Mouse (Mus musculus): ENCODE data around the gene Ugt1a6a. TPM values are rescaled to one million over a fixed set of nuclear protein-coding genes. Genes with fewer than 3 reads are reported as not detected.

Gene Ugt1a6a
- total RNA-seq, 2 experiments from 2014 or later = 3.8 to 5.7 TPM

GRCm38 (mm10) chr1:88238771-88239170 is 104.2 kb downstream of the Ugt1a6a start:
- intact Hi-C loops (cut with DNase I) = no loop called here
- DNase-seq = no peak

- intact Hi-C loops (cut with DNase I) = no loop called here
- no peak for DNase-seq
These were observed 105.5 kb downstream of the Ugt1a6a start for GRCm38 (mm10) chr1:88240072-88240471.

DNA sequence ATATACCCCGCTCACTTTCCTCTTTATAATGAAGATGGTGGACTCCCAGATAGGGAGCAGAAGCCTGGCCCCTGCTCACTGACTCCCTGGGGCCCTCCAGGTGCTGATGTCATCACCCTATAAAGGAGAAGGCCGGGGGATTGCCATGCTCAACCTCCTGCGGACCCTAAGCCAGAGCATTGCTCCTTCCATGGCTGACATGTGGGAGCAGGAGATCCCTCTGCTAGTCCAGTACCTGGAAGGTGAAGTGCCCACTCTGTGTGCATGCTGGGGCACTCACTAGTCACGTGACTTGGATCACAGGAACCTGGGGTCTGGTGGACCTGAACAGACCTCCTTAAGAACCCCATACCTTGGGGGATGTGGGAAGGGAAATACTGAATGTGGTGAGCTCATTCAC is 106.0 kb downstream of the Ugt1a6a start:
- intact Hi-C loops (cut with DNase I) = no loop called here
- no peak for DNase-seq

DNA sequence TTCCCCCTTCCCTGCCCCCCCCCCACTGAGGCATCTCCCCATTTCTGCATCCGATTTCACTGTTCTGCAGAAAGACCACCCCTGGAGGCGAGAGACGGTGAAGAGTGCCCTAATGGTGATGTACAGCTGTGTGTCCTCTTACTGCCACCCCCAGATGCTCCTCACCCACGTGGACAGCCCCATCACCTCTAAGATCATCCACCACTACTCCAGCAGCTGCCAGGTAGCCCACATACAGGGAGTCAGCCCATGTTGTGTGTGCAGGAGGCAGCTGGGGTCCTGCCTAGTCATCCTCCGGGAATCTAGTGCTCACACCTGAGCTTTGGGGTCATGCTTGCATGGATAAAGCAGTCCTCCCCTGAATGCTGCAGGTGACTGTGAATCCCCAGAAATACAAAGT is 109.3 kb downstream of the Ugt1a6a start:
- DNase-seq = no peak

GRCm38 (mm10) chr1:88245881-88246280 is 111.3 kb downstream of the Ugt1a6a start:
- intact Hi-C loops (cut with DNase I) = no loop called here
- DNase-seq = no peak

More for the DNA sequence above, 109.3 kb downstream of the Ugt1a6a start:
- intact Hi-C loops (cut with DNase I) = no loop called here

GRCm38 (mm10) chr1:88246386-88246785 is 111.8 kb downstream of the Ugt1a6a start:
- intact Hi-C loops (cut with DNase I) = no loop called here
- no peak for DNase-seq

- peak in 1 of 2 experiments; percentile 10 for DNase-seq
- intact Hi-C loops (cut with DNase I) = no loop called here
These were observed 113.1 kb downstream of the Ugt1a6a start for GRCm38 (mm10) chr1:88247660-88248059.

- intact Hi-C loops (cut with DNase I) = no loop called here
- DNase-seq = no peak
These were observed 114.0 kb downstream of the Ugt1a6a start for GRCm38 (mm10) chr1:88248658-88249057.

GRCm38 (mm10) chr1:88249596-88249995 is 115.0 kb downstream of the Ugt1a6a start:
- intact Hi-C loops (cut with DNase I) = no loop called here
- no peak for DNase-seq

- intact Hi-C loops (cut with DNase I) = no loop called here
- DNase-seq = no peak
These were observed 115.4 kb downstream of the Ugt1a6a start for GRCm38 (mm10) chr1:88250023-88250422.

DNA sequence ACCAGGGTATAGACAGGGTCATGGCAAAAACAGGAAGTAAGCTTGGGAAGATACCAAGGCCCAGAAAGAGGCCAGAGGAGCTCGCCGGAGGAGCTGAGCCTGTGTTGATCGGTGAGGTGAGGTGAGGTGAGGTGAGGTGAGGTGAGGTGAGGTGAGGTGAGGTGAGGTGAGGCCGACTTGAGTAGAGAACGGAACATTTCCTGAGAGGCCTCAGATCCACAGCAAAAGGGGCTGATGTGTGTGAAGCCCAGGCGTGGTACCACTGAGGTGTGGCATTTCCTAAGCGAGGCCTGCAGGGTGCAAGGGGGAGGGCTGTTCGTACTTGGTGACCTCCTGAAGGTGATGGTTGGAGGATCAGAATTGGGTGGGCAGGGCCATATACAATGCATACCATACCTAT is 118.5 kb downstream of the Ugt1a6a start:
- DNase-seq = no peak
- intact Hi-C loops (cut with DNase I) = no loop called here

GRCm38 (mm10) chr1:88253540-88253939 is 118.9 kb downstream of the Ugt1a6a start:
- no peak for DNase-seq
- intact Hi-C loops (cut with DNase I) = no loop called here

- DNase-seq = no peak
- intact Hi-C loops (cut with DNase I) = no loop called here
These were observed 120.3 kb downstream of the Ugt1a6a start for GRCm38 (mm10) chr1:88254793-88255465.

DNA sequence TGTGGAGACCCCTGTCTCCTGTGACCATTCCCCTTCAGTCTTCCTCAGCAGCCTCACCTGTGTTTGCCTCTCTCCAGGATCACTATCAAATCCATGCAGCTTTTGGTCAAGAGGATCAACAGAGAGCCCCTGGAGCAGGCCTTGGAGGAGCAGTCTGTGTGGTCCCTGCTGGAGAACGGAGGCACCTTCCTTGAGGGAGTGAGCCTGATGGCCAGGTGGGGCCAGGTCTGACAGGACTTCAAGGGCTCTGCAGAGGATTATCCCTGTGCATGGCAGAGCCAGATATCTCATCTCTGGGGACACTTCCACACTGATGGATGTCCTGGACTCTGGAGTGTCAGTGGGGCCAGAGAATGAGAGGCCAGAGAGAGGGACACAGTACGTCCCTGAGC is 120.9 kb downstream of the Ugt1a6a start:
- intact Hi-C loops (cut with DNase I) = no loop called here
- no peak for DNase-seq

DNA sequence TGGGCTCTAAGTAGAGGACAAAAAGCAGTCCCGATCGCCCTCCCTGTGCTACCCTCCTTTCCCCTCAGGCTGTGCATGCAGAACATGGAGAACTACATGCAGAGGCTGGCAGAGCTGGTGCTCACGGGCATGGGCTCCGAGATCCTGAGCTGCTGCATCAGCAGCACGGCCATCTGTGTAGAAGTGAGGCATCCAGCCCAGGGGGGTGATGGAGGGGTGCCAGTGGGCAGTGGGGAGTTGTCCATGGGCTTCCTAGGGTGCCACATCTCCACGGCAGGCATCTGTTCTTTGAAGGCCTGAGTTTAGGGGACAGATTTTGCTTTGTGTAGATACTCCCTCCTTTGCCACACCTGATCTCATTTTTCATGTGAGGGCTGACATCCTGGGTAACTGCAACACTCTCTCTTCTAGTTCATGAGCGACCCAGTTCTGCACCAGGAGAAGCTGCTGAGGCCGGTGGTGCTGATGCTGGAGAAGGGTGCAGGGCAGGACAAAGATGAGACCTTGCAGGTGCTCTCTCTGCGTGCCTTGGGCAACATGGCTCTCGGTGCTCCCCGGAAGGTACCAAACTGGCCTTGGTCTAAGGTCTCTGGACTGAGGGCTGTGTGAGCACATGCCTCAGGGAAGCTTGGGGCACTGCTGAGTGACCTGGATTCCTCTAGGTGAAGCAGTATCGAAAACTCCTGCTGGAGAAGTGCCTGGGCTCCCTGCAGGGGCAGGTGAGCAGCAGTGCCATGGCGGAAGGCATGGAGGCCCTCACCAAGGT is 121.6 kb downstream of the Ugt1a6a start:
- intact Hi-C loops (cut with DNase I) = no loop called here
- DNase-seq = no peak

- intact Hi-C loops (cut with DNase I) = no loop called here
- no peak for DNase-seq
These were observed 122.5 kb downstream of the Ugt1a6a start for GRCm38 (mm10) chr1:88256886-88257663.

DNA sequence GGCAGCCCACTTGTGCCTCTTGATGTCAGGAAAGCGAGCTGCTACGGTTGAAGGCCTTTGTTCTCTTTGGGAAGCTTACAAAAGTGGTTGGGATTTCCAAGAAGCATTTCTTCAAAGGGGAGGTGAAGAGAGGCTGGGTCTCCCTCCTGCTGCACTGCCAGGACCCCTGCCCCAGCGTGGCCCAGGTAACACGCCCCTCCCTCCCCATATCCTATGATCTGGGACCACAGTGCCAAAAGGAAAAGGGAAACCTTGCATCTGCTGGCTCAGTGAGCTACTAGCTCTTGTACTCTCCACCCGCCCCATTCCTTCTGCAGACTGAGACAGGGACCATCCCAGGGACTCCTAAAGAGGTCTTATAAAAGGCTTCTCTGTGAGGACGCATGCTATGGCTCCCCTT is 123.1 kb downstream of the Ugt1a6a start:
- intact Hi-C loops (cut with DNase I) = no loop called here
- no peak for DNase-seq

GRCm38 (mm10) chr1:88258361-88258760 is 123.8 kb downstream of the Ugt1a6a start:
- intact Hi-C loops (cut with DNase I) = no loop called here
- no peak for DNase-seq

GRCm38 (mm10) chr1:88258881-88259642 is 124.5 kb downstream of the Ugt1a6a start:
- intact Hi-C loops (cut with DNase I) = no loop called here
- DNase-seq = peak in 1 of 2 experiments; percentile 57

GRCm38 (mm10) chr1:88259643-88260024 is 125.0 kb downstream of the Ugt1a6a start:
- intact Hi-C loops (cut with DNase I) = no loop called here
- no peak for DNase-seq

DNA sequence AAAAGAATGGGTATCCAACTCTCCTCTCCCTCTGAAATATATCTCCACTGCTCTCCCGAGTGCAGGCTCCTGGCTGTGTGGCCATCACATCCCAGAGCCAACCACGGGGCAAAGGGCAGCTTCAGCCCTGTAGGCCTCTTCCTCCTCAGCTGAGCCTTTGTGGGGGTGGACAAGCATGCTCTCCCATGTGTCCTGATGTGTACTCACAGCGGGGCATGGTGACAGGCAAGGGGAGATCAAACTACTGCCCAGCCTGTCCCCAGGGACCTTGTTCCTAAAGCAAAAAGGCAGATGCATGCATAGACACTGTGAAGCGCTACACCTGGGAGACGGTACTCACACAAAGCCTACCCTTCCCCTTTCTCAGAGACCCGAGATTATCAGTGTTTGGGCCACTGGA is 125.5 kb downstream of the Ugt1a6a start:
- peak; percentile 54 to 61 for DNase-seq
- intact Hi-C loops (cut with DNase I) = no loop called here
